Comparison of ENCODE assay signal across 10 mouse cellular contexts in genomic region chr19:56664307-56664775, GRCm38 (mm10). TPM values are rescaled to one million over a fixed set of nuclear protein-coding genes. Genes with fewer than 3 reads are reported as not detected.
A peak's percentile ranks its signal among the peaks of the same experiment; 100 is the strongest.
DNase-seq lines count a peak whose midpoint lies in the region; ATAC-seq lines count a peak whose summit lies in the region.
"Had no signal": no experiment of that assay in that cellular context is flagged by ENCODE, and none has a peak within 500 bp of the region (broad histone marks: within the 10 kb centered on the region; RNA-seq: fewer than 3 reads in every experiment).

No protein-coding gene starts in this region.

- H3K4me2 ChIP-seq in lung, embryonic 15.5 days = no peak overlapping the region
- no peak overlapping the region for H3K4me2 ChIP-seq in forebrain, embryonic 16.5 days (ENCODE audit: low read length)
- no peak overlapping the region for H3K4me2 ChIP-seq in hindbrain, embryonic 13.5 days
- H3K4me2 ChIP-seq in stomach, embryonic 15.5 days = no peak overlapping the region
- no peak overlapping the region for H3K4me2 ChIP-seq in liver, embryonic 12.5 days

- WGBS in lung, embryonic 15.5 days = 60% methylated on average over 10 of the region's 10 CpGs
- 67% methylated on average over 10 of the region's 10 CpGs for WGBS in forebrain, embryonic 16.5 days
- 59% methylated on average over 10 of the region's 10 CpGs for WGBS in hindbrain, embryonic 13.5 days
- 63% methylated on average over 10 of the region's 10 CpGs for WGBS in stomach, embryonic 15.5 days
- WGBS in liver, embryonic 12.5 days (ENCODE audit: insufficient replicate concordance) = 54% methylated on average over 10 of the region's 10 CpGs

- peak overlapping the region; percentile 72 for H3K27ac ChIP-seq in lung, embryonic 15.5 days
- H3K27ac ChIP-seq in forebrain, embryonic 16.5 days (ENCODE audit: low read length) = no peak overlapping the region
- H3K27ac ChIP-seq in hindbrain, embryonic 13.5 days = peak overlapping the region; percentile 12
- H3K27ac ChIP-seq in stomach, embryonic 15.5 days = peak overlapping the region; percentile 40; the same call in 1 of the 2 replicates
- H3K27ac ChIP-seq in liver, embryonic 12.5 days = no peak overlapping the region
- H3K27ac ChIP-seq: limb, embryonic 10.5 days had no signal

- no peak overlapping the region for H3K9ac ChIP-seq in lung, embryonic 15.5 days
- no peak overlapping the region for H3K9ac ChIP-seq in forebrain, embryonic 16.5 days (replicated peaks; ENCODE audit: low read depth, low read length)
- no peak overlapping the region for H3K9ac ChIP-seq in hindbrain, embryonic 13.5 days
- no peak overlapping the region for H3K9ac ChIP-seq in stomach, embryonic 15.5 days
- no peak overlapping the region for H3K9ac ChIP-seq in liver, embryonic 12.5 days

- H3K27me3 ChIP-seq in lung, embryonic 15.5 days = no peaks in the 10 kb centered on the region
- H3K27me3 ChIP-seq in forebrain, embryonic 16.5 days (replicated peaks; ENCODE audit: control insufficient read depth, insufficient read depth, low read length) = no peaks in the 10 kb centered on the region
- H3K27me3 ChIP-seq in hindbrain, embryonic 13.5 days = no peaks in the 10 kb centered on the region
- H3K27me3 ChIP-seq in stomach, embryonic 15.5 days (replicated peaks) = no peaks in the 10 kb centered on the region
- no peaks in the 10 kb centered on the region for H3K27me3 ChIP-seq in liver, embryonic 12.5 days (replicated peaks)

- no peaks in the 10 kb centered on the region for H3K9me3 ChIP-seq in lung, embryonic 15.5 days
- H3K9me3 ChIP-seq in forebrain, embryonic 16.5 days (ENCODE audit: control insufficient read depth, low read length) = no peaks in the 10 kb centered on the region
- no peaks in the 10 kb centered on the region for H3K9me3 ChIP-seq in hindbrain, embryonic 13.5 days
- H3K9me3 ChIP-seq in stomach, embryonic 15.5 days = no peaks in the 10 kb centered on the region
- H3K9me3 ChIP-seq in liver, embryonic 12.5 days (replicated peaks) = no peaks in the 10 kb centered on the region
- H3K9me3 ChIP-seq: limb, embryonic 10.5 days had no signal

- peak; percentile 1; the same call in 1 of the 2 replicates for ATAC-seq in lung, embryonic 15.5 days (ENCODE audit: borderline replicate concordance, extremely low read depth, low FRiP score, low TSS enrichment)
- peak; percentile 65 for ATAC-seq in forebrain, embryonic 16.5 days
- 0 out of 2 replicates have a peak, but pooled peaks have one; percentile 21 for ATAC-seq in hindbrain, embryonic 13.5 days (ENCODE audit: low FRiP score)
- no peak for ATAC-seq in stomach, embryonic 15.5 days (ENCODE audit: insufficient read depth, low FRiP score, low read depth)
- ATAC-seq in liver, embryonic 12.5 days = no peak
- ATAC-seq in CD4-positive, CD25-positive, alpha-beta regulatory T cell, adult 4 months = no peak
- ATAC-seq: intestine, postnatal 0 days had no signal

- no peak overlapping the region for H3K4me3 ChIP-seq in lung, embryonic 15.5 days
- H3K4me3 ChIP-seq in forebrain, embryonic 16.5 days (replicated peaks; ENCODE audit: low read length) = no peak overlapping the region
- H3K4me3 ChIP-seq in hindbrain, embryonic 13.5 days = no peak overlapping the region
- H3K4me3 ChIP-seq in stomach, embryonic 15.5 days (replicated peaks) = no peak overlapping the region
- no peak overlapping the region for H3K4me3 ChIP-seq in liver, embryonic 12.5 days
- H3K4me3 ChIP-seq: limb, embryonic 10.5 days; megakaryocyte, embryonic 14.5 days had no signal

- DNase-seq in lung, postnatal 25 days (ENCODE audit: low spot score) = no peak

- H3K4me1 ChIP-seq in lung, embryonic 15.5 days = peaks cover 28% of the 10 kb centered on the region
- 0 out of 2 replicates have a peak, but pooled peaks cover 3% of the 10 kb centered on the region for H3K4me1 ChIP-seq in forebrain, embryonic 16.5 days (replicated peaks; ENCODE audit: control insufficient read depth, insufficient read depth, low read length)
- H3K4me1 ChIP-seq in hindbrain, embryonic 13.5 days (replicated peaks) = 0 out of 2 replicates have a peak, but pooled peaks cover 12% of the 10 kb centered on the region
- 0 out of 2 replicates have a peak, but pooled peaks cover 10% of the 10 kb centered on the region for H3K4me1 ChIP-seq in stomach, embryonic 15.5 days
- H3K4me1 ChIP-seq in liver, embryonic 12.5 days = peaks cover 8% of the 10 kb centered on the region

- no peaks in the 10 kb centered on the region for H3K36me3 ChIP-seq in lung, embryonic 15.5 days
- no peaks in the 10 kb centered on the region for H3K36me3 ChIP-seq in forebrain, embryonic 16.5 days (ENCODE audit: control insufficient read depth, insufficient read depth)
- H3K36me3 ChIP-seq in hindbrain, embryonic 13.5 days = no peaks in the 10 kb centered on the region
- H3K36me3 ChIP-seq in stomach, embryonic 15.5 days = no peaks in the 10 kb centered on the region
- no peaks in the 10 kb centered on the region for H3K36me3 ChIP-seq in liver, embryonic 12.5 days
- H3K36me3 ChIP-seq: limb, embryonic 10.5 days had no signal

RNA-seq across cellular contexts. Expression of gene Adrb1, which starts 57.7 kb away (rescaled TPM):
- 1.4 and 1.5 TPM in 2 replicates for polyA plus RNA-seq in lung, embryonic 15.5 days (2015; fragmentation: Nextera tagmentation; extraction: Ambion mirVana)
- 1.4 and 2.2 TPM in 2 replicates for polyA plus RNA-seq in forebrain, embryonic 16.5 days (2015; fragmentation: Nextera tagmentation; extraction: Ambion mirVana)
- polyA plus RNA-seq in hindbrain, embryonic 13.5 days (2015; fragmentation: Nextera tagmentation; extraction: Ambion mirVana) = 0.31 and 0.44 TPM in 2 replicates
- 0.93 and 1.2 TPM in 2 replicates for polyA plus RNA-seq in stomach, embryonic 15.5 days (2015; fragmentation: Nextera tagmentation; extraction: Ambion mirVana)
- 0.20 and 0.24 TPM in 2 replicates for polyA plus RNA-seq in liver, embryonic 12.5 days (2016; fragmentation: Nextera tagmentation; extraction: Ambion mirVana)
- polyA plus RNA-seq in CD4-positive, CD25-positive, alpha-beta regulatory T cell, adult 4 months (2017; shearing (Covaris generic)) = not detected

Comparison
In these comparisons a context has a peak if more than half of its experiments do, and no peak if none do; other contexts are left out.
1. ATAC-seq: peak in lung, embryonic 15.5 days (single experiment), forebrain, embryonic 16.5 days (single experiment) and hindbrain, embryonic 13.5 days (single experiment); none in stomach, embryonic 15.5 days (single experiment), liver, embryonic 12.5 days (single experiment) and CD4-positive, CD25-positive, alpha-beta regulatory T cell, adult 4 months (single experiment).
2. H3K27ac ChIP-seq: peak in lung, embryonic 15.5 days (single experiment), hindbrain, embryonic 13.5 days (single experiment) and stomach, embryonic 15.5 days (single experiment); none in forebrain, embryonic 16.5 days (single experiment) and liver, embryonic 12.5 days (single experiment).